Mouse (Mus musculus) limb, embryonic 13.5 days (tissue): ENCODE data around the gene Ms4a14. TPM values are rescaled to one million over a fixed set of nuclear protein-coding genes. Genes with fewer than 3 reads are reported as not detected.
"Not testable (repeated sequence)": the region's sequence is repeated elsewhere in the genome, so short reads cannot be mapped to it uniquely, and the experiment has no call there.

Experiments used
- ATAC-seq: fragments of 200-750 bp; cut with Nextera tagmentation; 2 replicates; pipeline ENCODE4 v1.8.0; 2017; ENCODE audit warnings: low read depth, moderate number of reproducible peaks, moderate TSS enrichment; ENCODE audit not compliant: low FRiP score
- H3K27ac ChIP-seq: fragments of 300-500 bp; sonication (generic); 2 replicates; pipeline ENCODE4 v1.5.1; 2015; ENCODE audit warnings: inconsistent platforms, mild to moderate bottlenecking, moderate library complexity
- H3K27me3 ChIP-seq: fragments of 300-500 bp; sonication (generic); 2 replicates; pipeline ENCODE4 v1.6.1; 2015; ENCODE audit warnings: mild to moderate bottlenecking, inconsistent platforms
- H3K36me3 ChIP-seq: fragments of 300-500 bp; sonication (generic); 2 replicates; pipeline ENCODE4 v1.6.1; 2015; ENCODE audit warnings: inconsistent platforms, mild to moderate bottlenecking, moderate library complexity
- H3K4me1 ChIP-seq: fragments of 300-500 bp; sonication (generic); 2 replicates; pipeline ENCODE4 v1.6.1; 2015; ENCODE audit warnings: inconsistent platforms
- H3K4me2 ChIP-seq: fragments of 300-500 bp; sonication (generic); replicated peaks from 2 replicates; pipeline ENCODE4 v1.6.1; 2015; ENCODE audit warnings: inconsistent platforms, mild to moderate bottlenecking, moderate library complexity
- H3K4me3 ChIP-seq: fragments of 300-500 bp; sonication (generic); 2 replicates; pipeline ENCODE4 v1.5.1; 2015; ENCODE audit warnings: moderate library complexity, mild to moderate bottlenecking, inconsistent platforms
- H3K9ac ChIP-seq: fragments of 300-500 bp; sonication (generic); 2 replicates; pipeline ENCODE4 v1.6.1; 2015; ENCODE audit warnings: mild to moderate bottlenecking, inconsistent platforms
- H3K9me3 ChIP-seq: fragments of 300-500 bp; sonication (generic); 2 replicates; pipeline ENCODE4 v1.6.1; 2016; ENCODE audit warnings: inconsistent platforms
- WGBS: fragments of 180-500 bp; shearing (Covaris S2); methylation state at CpG from one replicate; pipeline ENCODE4 v1.1.7; 2015; 5-methylcytosine and 5-hydroxymethylcytosine counted together
- polyA plus RNA-seq: library from polyadenylated mRNA; unstranded; fragments of >200 nt; fragmentation: Nextera tagmentation; extraction: Ambion mirVana; gene quantifications from 2 replicates; pipeline ENCODE4 v1.2.1, GENCODE M21; 2015

Gene Ms4a14
- not detected in 2 replicates for polyA plus RNA-seq

DNA sequence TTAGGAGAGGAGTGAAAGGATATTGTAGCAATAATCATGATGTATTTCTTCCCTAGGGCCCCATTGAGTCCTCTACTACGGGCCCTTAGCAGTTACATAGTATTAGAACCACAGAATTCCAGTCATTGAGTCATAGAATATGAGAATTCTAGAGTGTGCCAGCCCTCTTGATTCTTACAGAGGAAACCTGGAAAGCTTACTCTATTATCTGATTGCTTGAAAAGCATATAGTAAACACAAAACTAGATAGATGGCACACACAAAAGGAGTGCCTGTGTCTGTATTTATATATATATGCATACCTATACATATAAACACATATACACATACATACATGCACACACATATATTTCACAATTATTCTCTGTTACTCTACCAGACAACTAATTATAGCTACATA is at the start of gene Ms4a14:
Ms4a14 (minus strand) TSS at position 101 of the 400 bp plus-strand sequence.
- H3K9me3 ChIP-seq, result 0 out of 2 replicates have a peak, but pooled peaks cover 3% of the 10 kb centered on the region
- ATAC-seq, result no peak
- no peak within 1 kb of the TSS for H3K27ac ChIP-seq
- no peaks in the 10 kb centered on the region for H3K36me3 ChIP-seq
- no peak within 1 kb of the TSS for H3K4me2 ChIP-seq
- WGBS, result 70% methylated on average over 1 of the region's 1 CpGs
- no peaks in the 10 kb centered on the region for H3K4me1 ChIP-seq
- H3K27me3 ChIP-seq, result no peaks in the 10 kb centered on the region
- H3K9ac ChIP-seq, result no peak within 1 kb of the TSS
- no peak within 1 kb of the TSS for H3K4me3 ChIP-seq

DNA sequence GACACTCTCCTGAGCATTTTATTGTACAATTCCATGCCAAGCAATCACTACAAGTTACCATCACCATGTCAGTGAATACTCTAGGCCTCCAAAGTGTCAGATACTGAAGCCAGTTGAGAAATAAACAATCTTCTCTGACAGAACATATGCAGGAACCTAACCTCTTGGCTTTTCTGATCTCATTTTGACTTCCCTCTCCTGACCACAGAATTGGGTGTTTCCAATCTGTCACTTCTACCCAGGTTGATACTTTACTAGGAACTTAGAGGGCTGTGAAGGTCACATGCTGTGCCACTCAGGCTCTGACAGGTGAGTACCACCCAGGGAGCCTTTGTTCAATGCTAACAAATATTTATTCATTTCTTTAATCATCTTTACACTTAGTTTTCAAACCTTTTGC is 47.7 kb upstream of the Ms4a14 start:
- H3K27me3 ChIP-seq, result no peaks in the 10 kb centered on the region
- no peaks in the 10 kb centered on the region for H3K4me1 ChIP-seq
- no peak overlapping the region for H3K4me2 ChIP-seq
- no peaks in the 10 kb centered on the region for H3K9me3 ChIP-seq
- H3K36me3 ChIP-seq, result no peaks in the 10 kb centered on the region
- no peak overlapping the region for H3K4me3 ChIP-seq
- no peak for ATAC-seq
- no peak overlapping the region for H3K27ac ChIP-seq
- no peak overlapping the region for H3K9ac ChIP-seq

DNA sequence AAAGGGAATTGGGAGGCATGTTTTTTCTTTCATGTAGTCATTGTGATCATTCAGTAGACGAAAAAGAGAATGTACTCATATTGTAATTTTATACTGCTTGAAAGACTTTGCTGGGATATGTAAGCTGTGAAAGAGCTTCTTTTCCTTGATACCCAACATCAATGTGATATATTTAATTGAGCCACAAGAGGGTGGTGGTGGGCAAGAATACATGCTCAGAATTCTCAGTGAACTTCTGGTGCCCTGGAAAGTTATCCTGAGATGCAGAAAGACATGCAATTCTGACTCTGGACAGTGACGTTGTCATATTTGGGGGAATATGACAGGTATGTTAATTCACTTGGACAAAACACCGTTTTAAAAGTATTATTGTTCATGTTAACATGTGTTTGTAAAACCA is 45.9 kb upstream of the Ms4a14 start:
- H3K9me3 ChIP-seq, result no peaks in the 10 kb centered on the region
- H3K27me3 ChIP-seq, result no peaks in the 10 kb centered on the region
- no peak for ATAC-seq
- H3K4me2 ChIP-seq, result no peak overlapping the region
- 66% methylated on average over 3 of the region's 3 CpGs for WGBS
- no peaks in the 10 kb centered on the region for H3K4me1 ChIP-seq
- no peak overlapping the region for H3K4me3 ChIP-seq
- no peaks in the 10 kb centered on the region for H3K36me3 ChIP-seq
- H3K27ac ChIP-seq, result no peak overlapping the region
- no peak overlapping the region for H3K9ac ChIP-seq

DNA sequence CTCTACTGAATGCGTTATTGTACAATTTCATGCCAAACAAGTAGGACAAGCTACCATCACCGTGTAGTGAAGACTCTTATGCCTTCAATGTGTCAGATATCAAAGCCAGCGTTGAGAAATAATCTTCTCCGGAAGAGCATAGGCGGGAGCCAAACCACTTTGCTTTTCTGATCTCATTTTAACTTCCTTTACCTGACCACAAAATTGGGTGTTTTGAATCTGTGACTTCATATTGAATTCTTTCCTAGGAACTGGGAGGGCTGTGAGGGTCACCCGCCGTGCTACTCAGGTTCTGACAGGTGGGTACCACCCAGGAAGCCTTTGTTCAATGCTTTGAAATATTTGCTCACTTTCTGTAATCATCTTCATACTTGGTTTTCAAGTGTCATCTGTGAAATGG is 41.5 kb upstream of the Ms4a14 start:
- Histone ChIP-seq H3K9ac (no peak overlapping the region), H3K27ac (no peak overlapping the region), H3K4me1 (no peaks in the 10 kb centered on the region), H3K4me3 (no peak overlapping the region), H3K4me2 (no peak overlapping the region), H3K36me3 (no peaks in the 10 kb centered on the region), H3K9me3 (no peaks in the 10 kb centered on the region), H3K27me3 (no peaks in the 10 kb centered on the region)
- no peak for ATAC-seq
- 81% methylated on average over 7 of the region's 7 CpGs for WGBS

DNA sequence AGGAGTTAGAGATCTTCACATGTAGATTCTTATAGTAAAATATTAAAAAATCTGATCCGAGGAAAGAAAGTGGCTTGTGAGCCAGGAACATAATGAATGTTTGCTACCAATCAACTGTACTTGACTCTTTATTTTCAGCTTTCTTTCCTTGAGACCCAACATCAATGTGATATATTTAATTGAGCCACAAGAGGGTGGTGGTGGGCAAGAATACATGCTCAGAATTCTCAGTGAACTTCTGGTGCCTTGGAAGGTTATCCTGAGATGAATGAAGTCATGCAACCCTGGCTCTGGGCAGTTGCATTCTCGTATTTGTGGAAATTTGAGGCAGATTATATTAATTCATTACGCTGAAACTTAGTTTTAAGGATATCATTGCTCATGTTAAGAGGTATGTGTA is 37.6 kb upstream of the Ms4a14 start:
- Histone ChIP-seq H3K27ac (no peak overlapping the region), H3K4me1 (0 out of 2 replicates have a peak, but pooled peaks cover 3% of the 10 kb centered on the region), H3K9ac (no peak overlapping the region), H3K9me3 (no peaks in the 10 kb centered on the region), H3K36me3 (no peaks in the 10 kb centered on the region), H3K4me3 (no peak overlapping the region), H3K27me3 (no peaks in the 10 kb centered on the region), H3K4me2 (no peak overlapping the region)
- ATAC-seq, result no peak
- 52% methylated on average over 3 of the region's 3 CpGs for WGBS

DNA sequence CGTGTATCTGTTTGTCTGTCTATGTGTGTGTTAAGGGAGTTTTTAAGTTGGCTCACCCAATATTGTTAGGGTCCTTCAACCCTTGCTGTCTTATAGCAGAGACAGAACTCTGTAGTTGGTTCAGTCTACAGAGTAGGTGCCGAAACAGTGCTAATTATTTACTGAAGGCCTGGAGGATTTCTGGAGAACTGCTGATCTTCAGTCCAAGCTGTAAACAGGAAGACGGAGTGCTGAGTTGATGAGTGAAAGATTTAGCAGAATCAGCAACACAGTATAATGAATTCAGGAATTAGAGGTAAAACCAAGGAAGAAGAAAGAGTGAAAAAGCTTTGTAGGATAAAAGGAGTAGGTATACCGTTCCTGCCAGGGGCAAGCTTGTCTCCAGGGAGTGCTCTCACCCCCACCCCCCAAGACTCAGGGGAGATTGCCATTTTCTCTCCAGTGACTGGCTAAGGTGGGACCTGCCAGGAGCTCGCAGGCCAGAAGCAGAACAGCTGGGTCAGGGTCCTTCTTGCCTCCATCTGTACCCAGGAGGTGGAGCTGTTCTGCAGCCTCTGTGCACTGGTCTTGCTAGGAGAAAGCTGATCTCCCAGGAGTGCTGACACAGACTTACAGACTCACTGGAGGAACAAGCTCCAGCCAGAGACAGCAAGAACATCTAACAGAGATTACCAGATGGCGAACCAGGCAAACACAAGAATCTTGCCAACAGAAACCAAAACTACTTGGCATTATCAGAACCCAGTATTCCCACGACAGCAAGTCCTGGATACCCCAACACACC is 35.6 kb upstream of the Ms4a14 start:
- H3K27me3 ChIP-seq, result no peaks in the 10 kb centered on the region
- 55% methylated on average over 7 of the region's 7 CpGs for WGBS
- no peak overlapping the region for H3K27ac ChIP-seq
- H3K4me2 ChIP-seq, result no peak overlapping the region
- no peaks in the 10 kb centered on the region for H3K9me3 ChIP-seq
- 0 out of 2 replicates have a peak, but pooled peaks cover 3% of the 10 kb centered on the region for H3K4me1 ChIP-seq
- no peaks in the 10 kb centered on the region for H3K36me3 ChIP-seq
- no peak overlapping the region for H3K9ac ChIP-seq
- no peak overlapping the region for H3K4me3 ChIP-seq
- no peak for ATAC-seq

DNA sequence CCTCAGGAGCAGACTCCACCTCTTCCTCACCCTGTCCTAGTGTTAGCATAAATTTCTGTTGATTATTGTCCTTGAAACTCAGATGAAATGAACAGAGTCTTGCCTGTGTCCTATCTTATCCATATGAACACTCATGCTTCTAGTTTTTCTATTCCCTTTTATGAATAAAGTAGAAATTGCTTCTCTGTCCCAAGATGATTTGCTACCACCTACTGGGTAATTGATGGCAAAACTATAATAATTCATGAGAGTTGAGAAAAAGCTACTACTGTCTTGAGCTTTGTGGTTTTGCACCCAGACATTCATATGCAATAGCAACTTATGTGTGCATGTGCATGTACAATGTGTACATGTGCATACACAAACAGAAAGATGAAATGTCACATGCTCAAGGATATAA is 29.7 kb upstream of the Ms4a14 start:
- no peaks in the 10 kb centered on the region for H3K27me3 ChIP-seq
- H3K36me3 ChIP-seq, result no peaks in the 10 kb centered on the region
- no peak overlapping the region for H3K4me2 ChIP-seq
- no peak overlapping the region for H3K9ac ChIP-seq
- no peak overlapping the region for H3K4me3 ChIP-seq
- ATAC-seq, result no peak
- 0 out of 2 replicates have a peak, but pooled peaks cover 3% of the 10 kb centered on the region for H3K4me1 ChIP-seq
- H3K9me3 ChIP-seq, result no peaks in the 10 kb centered on the region
- H3K27ac ChIP-seq, result no peak overlapping the region

DNA sequence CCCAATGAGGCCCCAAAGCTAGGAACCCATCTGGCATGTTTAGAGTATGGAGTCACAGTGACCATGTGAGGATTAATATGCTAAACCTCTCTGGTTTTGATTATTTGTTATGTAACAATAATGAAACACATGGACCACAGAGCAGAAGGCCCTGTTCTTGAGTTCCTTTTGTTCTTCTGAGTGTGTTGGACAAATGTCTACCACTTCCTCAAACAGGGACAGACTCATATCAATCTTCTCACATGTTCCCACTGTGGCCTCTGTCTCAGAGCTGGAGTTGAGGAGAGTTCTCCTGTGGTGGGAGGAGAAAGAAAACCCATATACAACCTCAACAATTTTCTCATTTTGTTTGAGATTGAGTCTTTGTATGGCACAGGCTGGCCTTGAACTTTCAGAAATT is 28.9 kb upstream of the Ms4a14 start:
- H3K9ac ChIP-seq, result no peak overlapping the region

DNA sequence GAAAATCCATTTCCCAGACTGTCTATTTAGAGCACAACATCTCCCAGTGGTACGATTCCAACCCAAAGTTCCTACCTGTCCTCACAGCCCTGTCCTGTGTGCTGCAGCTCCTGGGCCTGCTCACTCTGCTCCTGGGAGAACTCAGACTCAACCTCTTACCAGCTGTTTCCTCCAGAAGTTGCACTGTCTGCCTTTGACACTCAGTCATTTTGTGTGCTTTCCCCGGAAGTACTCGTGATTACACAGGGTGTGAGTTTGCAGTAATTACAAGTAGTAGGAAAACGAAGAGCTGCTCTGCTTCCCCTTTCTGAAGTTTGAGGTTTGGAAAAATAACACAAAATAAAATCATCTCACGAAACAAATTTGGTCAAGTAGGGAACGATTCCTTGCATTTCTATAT is 21.7 kb upstream of the Ms4a14 start, which contains the start of gene Ms4a7:
Ms4a7 (minus strand) TSS at position 215 of the 400 bp plus-strand sequence.
- Histone ChIP-seq H3K9ac (no peak within 1 kb of the TSS), H3K4me2 (no peak within 1 kb of the TSS), H3K27me3 (no peaks in the 10 kb centered on the region), H3K4me1 (no peaks in the 10 kb centered on the region), H3K27ac (no peak within 1 kb of the TSS), H3K9me3 (no peaks in the 10 kb centered on the region), H3K36me3 (no peaks in the 10 kb centered on the region), H3K4me3 (no peak within 1 kb of the TSS)
- 83% methylated on average over 6 of the region's 6 CpGs for WGBS
- ATAC-seq, result no peak

More for the DNA sequence above, 28.9 kb upstream of the Ms4a14 start:
- Histone ChIP-seq H3K4me2 (no peak overlapping the region), H3K36me3 (no peaks in the 10 kb centered on the region), H3K27ac (no peak overlapping the region), H3K27me3 (no peaks in the 10 kb centered on the region), H3K4me1 (0 out of 2 replicates have a peak, but pooled peaks cover 3% of the 10 kb centered on the region), H3K4me3 (no peak overlapping the region), H3K9me3 (no peaks in the 10 kb centered on the region)
- ATAC-seq, result no peak

DNA sequence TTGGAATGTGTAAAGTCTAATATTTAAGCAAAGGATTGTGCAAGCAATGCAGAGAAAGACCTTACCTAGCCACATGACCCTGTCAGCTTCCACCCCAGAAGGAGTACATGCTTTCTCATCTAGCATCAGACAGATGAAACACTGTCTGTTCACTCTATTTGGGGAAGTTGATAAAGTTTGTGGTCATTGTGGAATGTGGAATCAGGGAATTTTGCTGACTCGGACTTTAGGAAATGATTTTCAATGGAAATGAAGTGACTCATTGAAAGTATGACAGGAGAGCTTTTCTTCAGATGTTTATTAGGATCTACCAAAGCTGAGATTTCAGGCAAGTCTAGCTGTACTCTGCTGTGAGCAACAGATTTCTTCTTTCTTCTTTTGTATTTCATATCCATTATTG is 6.9 kb upstream of the Ms4a14 start:
- Histone ChIP-seq H3K27me3 (no peaks in the 10 kb centered on the region), H3K9me3 (0 out of 2 replicates have a peak, but pooled peaks cover 3% of the 10 kb centered on the region), H3K4me3 (no peak overlapping the region), H3K4me1 (no peaks in the 10 kb centered on the region), H3K36me3 (no peaks in the 10 kb centered on the region), H3K9ac (no peak overlapping the region), H3K27ac (no peak overlapping the region), H3K4me2 (no peak overlapping the region)
- ATAC-seq, result no peak
- WGBS, result 75% methylated on average over 1 of the region's 1 CpGs

DNA sequence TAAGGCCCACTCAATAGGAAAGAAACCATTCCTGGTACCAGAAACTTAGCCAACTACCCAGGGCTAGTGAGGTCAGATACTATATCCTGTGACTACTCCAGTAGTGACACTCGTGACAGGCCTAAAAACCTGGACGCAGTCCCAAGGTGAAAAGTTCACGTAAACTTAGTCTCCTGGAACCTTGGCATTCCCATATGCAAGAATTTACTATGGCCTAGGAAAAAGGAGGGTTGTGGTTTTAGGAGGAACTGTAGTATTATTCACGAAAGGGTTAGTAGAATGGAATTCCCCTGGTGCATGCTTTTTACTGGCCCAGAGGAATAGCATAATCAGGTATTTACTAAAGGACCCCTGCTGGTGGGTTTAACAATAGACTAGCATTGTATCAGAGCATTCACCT is 2.5 kb upstream of the Ms4a14 start:
- Histone ChIP-seq H3K4me1 (no peaks in the 10 kb centered on the region), H3K4me3 (no peak overlapping the region), H3K9ac (no peak overlapping the region), H3K4me2 (no peak overlapping the region), H3K36me3 (no peaks in the 10 kb centered on the region), H3K27me3 (no peaks in the 10 kb centered on the region), H3K27ac (no peak overlapping the region), H3K9me3 (0 out of 2 replicates have a peak, but pooled peaks cover 3% of the 10 kb centered on the region)
- WGBS, result 74% methylated on average over 4 of the region's 4 CpGs
- ATAC-seq, result no peak

DNA sequence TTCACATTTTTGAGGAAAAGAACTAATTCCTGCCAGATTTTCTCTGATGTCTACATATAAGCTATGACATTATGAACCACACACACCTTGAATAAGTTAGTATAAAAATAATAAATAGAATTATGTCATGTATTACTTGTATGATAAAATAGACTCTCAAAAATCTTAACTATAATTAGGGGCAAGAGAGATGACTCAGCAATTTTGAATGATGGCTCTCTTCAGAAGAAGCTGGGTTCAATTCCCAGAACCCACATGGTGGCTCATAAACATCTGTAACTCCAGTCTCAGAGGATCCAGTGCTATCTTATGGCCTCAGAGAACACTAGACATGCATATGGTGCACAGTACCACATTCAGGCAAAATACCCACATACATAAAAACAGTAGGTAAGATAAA is 5.4 kb downstream of the Ms4a14 start:
- H3K9me3 ChIP-seq, result no peaks in the 10 kb centered on the region
- no peak overlapping the region for H3K27ac ChIP-seq
- no peak overlapping the region for H3K4me2 ChIP-seq
- H3K9ac ChIP-seq, result no peak overlapping the region
- no peaks in the 10 kb centered on the region for H3K4me1 ChIP-seq
- no peak for ATAC-seq
- no peak overlapping the region for H3K4me3 ChIP-seq
- H3K36me3 ChIP-seq, result no peaks in the 10 kb centered on the region
- no peaks in the 10 kb centered on the region for H3K27me3 ChIP-seq

DNA sequence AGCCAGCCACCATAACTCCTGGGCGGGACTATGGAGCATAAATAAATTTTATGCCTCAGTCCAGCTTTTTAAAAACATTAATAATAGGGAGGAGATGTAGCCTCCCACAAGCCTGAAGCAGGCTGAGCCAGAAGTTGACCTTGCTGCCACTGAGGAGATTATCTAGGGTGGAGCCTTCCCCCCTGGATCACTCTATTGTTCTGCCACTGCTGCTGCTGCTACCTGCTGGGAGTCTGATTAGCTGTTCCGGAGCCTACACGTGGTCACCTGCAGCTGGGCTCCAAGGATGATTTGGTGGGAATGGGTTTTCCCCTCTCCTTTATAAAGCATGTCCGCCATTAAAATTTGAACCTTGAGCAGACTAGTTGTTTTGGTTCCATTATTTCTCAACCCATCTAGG is 14.7 kb downstream of the Ms4a14 start:
- not testable (repeated sequence) for H3K27me3 ChIP-seq, H3K4me3 ChIP-seq, H3K4me2 ChIP-seq, H3K9me3 ChIP-seq, H3K9ac ChIP-seq, ATAC-seq, H3K4me1 ChIP-seq, H3K27ac ChIP-seq, H3K36me3 ChIP-seq
- 59% methylated on average over 4 of the region's 4 CpGs for WGBS
